Mouse (Mus musculus): ENCODE results near the gene Setmar. TPM values are rescaled to one million over a fixed set of nuclear protein-coding genes. Genes with fewer than 3 reads are reported as not detected.

The Setmar gene
- total and polyA plus RNA-seq, 3 experiments = 1.7 to 2.1 TPM; not detected in 1

- no peaks in the 10 kb centered on the region for H3K27me3 ChIP-seq (ENCODE audit: control insufficient read depth in 1 of 2, insufficient read depth in 2 of 2, low read length in 2 of 2)
- H3K4me1 ChIP-seq (ENCODE audit: control insufficient read depth in 1 of 2, insufficient read depth in 2 of 2, low read length in 2 of 2) = no peaks in the 10 kb centered on the region
- no peak for DNase-seq (ENCODE audit: low read depth, low spot score)
- H3K79me2 ChIP-seq (ENCODE audit: control insufficient read depth, insufficient read depth, low read length, poor library complexity) = no peaks in the 10 kb centered on the region
- no peaks in the 10 kb centered on the region for H3K9me3 ChIP-seq (replicated peaks; ENCODE audit: insufficient read depth, low read length)
- TF ChIP-seq CTCF (IDR thresholded peaks at IDR 0.05 in 2 of 3, conservative IDR thresholded peaks at IDR 0.05 in 1 of 3; ENCODE audit: control insufficient read depth in 1 of 3, insufficient read depth in 1 of 3, low read depth in 2 of 3, low read length in 3 of 3, poor library complexity in 1 of 3, severe bottlenecking in 1 of 3) (no peak), RAD21 (IDR thresholded peaks at IDR 0.05; ENCODE audit: low read depth, low read length) (no peak), KAT2A (conservative IDR thresholded peaks at IDR 0.05; ENCODE audit: low read depth, low read length) (no peak), POLR2AphosphoS5 (IDR thresholded peaks at IDR 0.05; ENCODE audit: borderline replicate concordance, low read depth, low read length) (no peak), SIN3A (IDR thresholded peaks at IDR 0.05; ENCODE audit: low read length) (no peak), POLR2A (IDR thresholded peaks at IDR 0.05; ENCODE audit: control insufficient read depth in 1 of 2, insufficient read depth in 1 of 2, low read depth in 1 of 2, low read length in 2 of 2, poor library complexity in 1 of 2) (no peak), EP300 (IDR thresholded peaks at IDR 0.05; ENCODE audit: low read depth in 1 of 2, low read length in 2 of 2) (no peak), TAL1 (IDR thresholded peaks at IDR 0.05; ENCODE audit: low read length) (no peak), HCFC1 (IDR thresholded peaks at IDR 0.05; ENCODE audit: low read depth, low read length) (no peak), MYB (IDR thresholded peaks at IDR 0.05; ENCODE audit: low read depth, low read length) (no peak), ETS1 (IDR thresholded peaks at IDR 0.05; ENCODE audit: low read depth, low read length) (no peak)
- no peaks in the 10 kb centered on the region for H3K36me3 ChIP-seq (ENCODE audit: control insufficient read depth in 1 of 2, insufficient read depth in 2 of 2, low read length in 2 of 2)
- H3K9ac ChIP-seq (ENCODE audit: control insufficient read depth, low read depth, low read length, poor library complexity, severe bottlenecking) = no peak overlapping the region
- H3K4me3 ChIP-seq (ENCODE audit: control insufficient read depth in 1 of 2, insufficient read depth in 1 of 2, low read depth in 2 of 2, low read length in 2 of 2) = no peak overlapping the region
- H3K27ac ChIP-seq (ENCODE audit: control insufficient read depth, low read depth, low read length) = no peak overlapping the region
These were observed 53.0 kb downstream of the Setmar start for GRCm38 (mm10) chr6:108117881-108118280.

DNA sequence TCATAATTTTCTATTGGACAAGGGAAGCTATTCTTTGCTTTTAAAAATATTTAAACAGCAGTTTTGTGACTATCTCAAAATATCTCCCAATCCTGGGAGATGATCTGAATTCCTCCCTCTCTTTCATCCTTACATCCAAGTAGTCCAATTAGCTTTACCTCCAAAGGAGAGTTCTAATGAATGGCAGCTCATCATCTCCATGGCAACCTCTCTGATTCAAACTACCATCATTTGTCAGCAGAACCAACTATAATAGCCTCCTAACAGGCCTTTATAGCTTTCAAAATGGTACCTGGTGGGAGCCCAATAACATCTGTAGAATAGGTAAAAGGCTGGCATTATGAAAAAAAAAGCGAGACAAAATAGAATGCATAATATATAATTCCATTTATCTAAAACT, 60.6 kb downstream of the Setmar start:
- no peaks in the 10 kb centered on the region for H3K4me1 ChIP-seq (ENCODE audit: control insufficient read depth in 1 of 2, insufficient read depth in 2 of 2, low read length in 2 of 2)
- no peaks in the 10 kb centered on the region for H3K27me3 ChIP-seq (ENCODE audit: control insufficient read depth in 1 of 2, insufficient read depth in 2 of 2, low read length in 2 of 2)
- DNase-seq (ENCODE audit: low read depth, low spot score) = no peak
- TF ChIP-seq JUND (IDR thresholded peaks at IDR 0.05; ENCODE audit: low read depth, low read length) (no peak), MAFK (IDR thresholded peaks at IDR 0.05; ENCODE audit: borderline replicate concordance, low read depth, low read length) (no peak), ZMIZ1 (IDR thresholded peaks at IDR 0.05; ENCODE audit: low read depth, low read length) (no peak), CTCF (IDR thresholded peaks at IDR 0.05 in 2 of 3, conservative IDR thresholded peaks at IDR 0.05 in 1 of 3; ENCODE audit: control insufficient read depth in 1 of 3, insufficient read depth in 1 of 3, low read depth in 2 of 3, low read length in 3 of 3, poor library complexity in 1 of 3, severe bottlenecking in 1 of 3) (no peak), BHLHE40 (IDR thresholded peaks at IDR 0.05; ENCODE audit: borderline replicate concordance, low read depth, low read length) (no peak), RAD21 (IDR thresholded peaks at IDR 0.05; ENCODE audit: low read depth, low read length) (no peak), RCOR1 (IDR thresholded peaks at IDR 0.05; ENCODE audit: low read depth, low read length) (no peak), GABPA (IDR thresholded peaks at IDR 0.05; ENCODE audit: low read depth, low read length) (no peak), MXI1 (IDR thresholded peaks at IDR 0.05; ENCODE audit: low read depth, low read length) (no peak), SMC3 (IDR thresholded peaks at IDR 0.05; ENCODE audit: low read depth, low read length) (no peak), USF1 (IDR thresholded peaks at IDR 0.05; ENCODE audit: low read depth, low read length) (no peak), SIN3A (IDR thresholded peaks at IDR 0.05; ENCODE audit: low read length) (no peak), TCF12 (IDR thresholded peaks at IDR 0.05; ENCODE audit: low read depth, low read length) (no peak), NRF1 (IDR thresholded peaks at IDR 0.05; ENCODE audit: insufficient read depth, low read depth, low read length, poor library complexity, severe bottlenecking) (no peak)
- H3K4me3 ChIP-seq (ENCODE audit: control insufficient read depth in 1 of 2, insufficient read depth in 1 of 2, low read depth in 2 of 2, low read length in 2 of 2) = no peak overlapping the region
- no peaks in the 10 kb centered on the region for H3K79me2 ChIP-seq (ENCODE audit: control insufficient read depth, insufficient read depth, low read length, poor library complexity)
- no peak overlapping the region for H3K27ac ChIP-seq (ENCODE audit: control insufficient read depth, low read depth, low read length)
- no peaks in the 10 kb centered on the region for H3K9me3 ChIP-seq (replicated peaks; ENCODE audit: insufficient read depth, low read length)
- no peaks in the 10 kb centered on the region for H3K36me3 ChIP-seq (ENCODE audit: control insufficient read depth in 1 of 2, insufficient read depth in 2 of 2, low read length in 2 of 2)
- no peak overlapping the region for H3K9ac ChIP-seq (ENCODE audit: control insufficient read depth, low read depth, low read length, poor library complexity, severe bottlenecking)

Data from MEL (cell line).